Mouse (Mus musculus): ENCODE results near the gene Irf7. TPM values are rescaled to one million over a fixed set of nuclear protein-coding genes. Genes with fewer than 3 reads are reported as not detected.

Gene Irf7
- polyA plus RNA-seq (2014; fragmentation: Nextera tagmentation; extraction: Ambion mirVana), result 2.4 and 2.7 TPM in 2 replicates

- Histone ChIP-seq H3K27ac (ENCODE audit: low read depth, low read length) (no peak within 1 kb of the TSS), H3K9ac (ENCODE audit: low read depth, low read length) (peak within 1 kb of the TSS; percentile 58), H3K36me3 (ENCODE audit: control insufficient read depth, insufficient read depth, low read length) (peaks cover 36% of the 10 kb centered on the region), H3K4me2 (replicated peaks; ENCODE audit: low read depth, low read length) (peak within 1 kb of the TSS; percentile 88), H3K9me3 (ENCODE audit: control insufficient read depth, low read length) (no peaks in the 10 kb centered on the region), H3K4me3 (ENCODE audit: low read length) (peak within 1 kb of the TSS; percentile 51), H3K4me1 (ENCODE audit: control insufficient read depth, insufficient read depth, low read length) (peaks cover 11% of the 10 kb centered on the region), H3K27me3 (ENCODE audit: control insufficient read depth, insufficient read depth, low read length) (no peaks in the 10 kb centered on the region)
- WGBS, result 10% methylated on average over 25 of the region's 25 CpGs
- peak; percentile 67 for ATAC-seq (ENCODE audit: low FRiP score, low TSS enrichment)
Measured at GRCm38 (mm10) chr7:141265739-141266561, at the start of gene Irf7. Gene Irf7, minus strand, starts transcription at chr7:141266481.

GRCm38 (mm10) chr7:141315974-141316373 lies 49.7 kb upstream of the Irf7 start:
- 71% methylated on average over 5 of the region's 5 CpGs for WGBS
- Histone ChIP-seq H3K4me3 (ENCODE audit: low read length) (no peak overlapping the region), H3K36me3 (ENCODE audit: control insufficient read depth, insufficient read depth, low read length) (peaks cover 94% of the 10 kb centered on the region), H3K4me2 (replicated peaks; ENCODE audit: low read depth, low read length) (no peak overlapping the region), H3K27ac (ENCODE audit: low read depth, low read length) (no peak overlapping the region), H3K9me3 (ENCODE audit: control insufficient read depth, low read length) (no peaks in the 10 kb centered on the region), H3K9ac (ENCODE audit: low read depth, low read length) (no peak overlapping the region), H3K4me1 (ENCODE audit: control insufficient read depth, insufficient read depth, low read length) (no peaks in the 10 kb centered on the region), H3K27me3 (ENCODE audit: control insufficient read depth, insufficient read depth, low read length) (no peaks in the 10 kb centered on the region)
- ATAC-seq (ENCODE audit: low FRiP score, low TSS enrichment), result no peak; the same call in 1 of the 2 replicates

- H3K9ac ChIP-seq (ENCODE audit: low read depth, low read length), result no peak overlapping the region
- no peak overlapping the region for H3K27ac ChIP-seq (ENCODE audit: low read depth, low read length)
- H3K4me1 ChIP-seq (ENCODE audit: control insufficient read depth, insufficient read depth, low read length), result no peaks in the 10 kb centered on the region
- H3K4me2 ChIP-seq (replicated peaks; ENCODE audit: low read depth, low read length), result no peak overlapping the region
- H3K27me3 ChIP-seq (ENCODE audit: control insufficient read depth, insufficient read depth, low read length), result no peaks in the 10 kb centered on the region
- no peak for ATAC-seq (ENCODE audit: low FRiP score, low TSS enrichment)
- WGBS, result 94% methylated on average over 8 of the region's 8 CpGs
- peaks cover 94% of the 10 kb centered on the region for H3K36me3 ChIP-seq (ENCODE audit: control insufficient read depth, insufficient read depth, low read length)
- H3K9me3 ChIP-seq (ENCODE audit: control insufficient read depth, low read length), result no peaks in the 10 kb centered on the region
- H3K4me3 ChIP-seq (ENCODE audit: low read length), result no peak overlapping the region
Measured at GRCm38 (mm10) chr7:141315076-141315475, 48.8 kb upstream of the Irf7 start.

- WGBS, result 83% methylated on average over 2 of the region's 2 CpGs
- H3K4me2 ChIP-seq (replicated peaks; ENCODE audit: low read depth, low read length), result no peak overlapping the region
- ATAC-seq (ENCODE audit: low FRiP score, low TSS enrichment), result no peak
- no peaks in the 10 kb centered on the region for H3K27me3 ChIP-seq (ENCODE audit: control insufficient read depth, insufficient read depth, low read length)
- no peak overlapping the region for H3K27ac ChIP-seq (ENCODE audit: low read depth, low read length)
- no peak overlapping the region for H3K9ac ChIP-seq (ENCODE audit: low read depth, low read length)
- peaks cover 94% of the 10 kb centered on the region for H3K36me3 ChIP-seq (ENCODE audit: control insufficient read depth, insufficient read depth, low read length)
- no peaks in the 10 kb centered on the region for H3K9me3 ChIP-seq (ENCODE audit: control insufficient read depth, low read length)
- no peaks in the 10 kb centered on the region for H3K4me1 ChIP-seq (ENCODE audit: control insufficient read depth, insufficient read depth, low read length)
- H3K4me3 ChIP-seq (ENCODE audit: low read length), result no peak overlapping the region
Measured at GRCm38 (mm10) chr7:141314416-141314815, 48.1 kb upstream of the Irf7 start.

- Histone ChIP-seq H3K27me3 (ENCODE audit: control insufficient read depth, insufficient read depth, low read length) (no peaks in the 10 kb centered on the region), H3K4me2 (replicated peaks; ENCODE audit: low read depth, low read length) (no peak overlapping the region), H3K9me3 (ENCODE audit: control insufficient read depth, low read length) (no peaks in the 10 kb centered on the region), H3K4me1 (ENCODE audit: control insufficient read depth, insufficient read depth, low read length) (no peaks in the 10 kb centered on the region), H3K27ac (ENCODE audit: low read depth, low read length) (no peak overlapping the region), H3K9ac (ENCODE audit: low read depth, low read length) (no peak overlapping the region), H3K4me3 (ENCODE audit: low read length) (no peak overlapping the region), H3K36me3 (ENCODE audit: control insufficient read depth, insufficient read depth, low read length) (peaks cover 90% of the 10 kb centered on the region)
- ATAC-seq (ENCODE audit: low FRiP score, low TSS enrichment), result no peak
- WGBS, result 92% methylated on average over 4 of the region's 4 CpGs
Measured at GRCm38 (mm10) chr7:141304537-141304936, 38.3 kb upstream of the Irf7 start.

GRCm38 (mm10) chr7:141302702-141303268 lies 36.5 kb upstream of the Irf7 start:
- ATAC-seq (ENCODE audit: low FRiP score, low TSS enrichment), result no peak
- H3K4me2 ChIP-seq (replicated peaks; ENCODE audit: low read depth, low read length), result no peak overlapping the region

GRCm38 (mm10) chr7:141301386-141301785 lies 35.1 kb upstream of the Irf7 start:
- Histone ChIP-seq H3K27me3 (ENCODE audit: control insufficient read depth, insufficient read depth, low read length) (no peaks in the 10 kb centered on the region), H3K4me2 (replicated peaks; ENCODE audit: low read depth, low read length) (no peak overlapping the region), H3K4me3 (ENCODE audit: low read length) (no peak overlapping the region), H3K4me1 (ENCODE audit: control insufficient read depth, insufficient read depth, low read length) (no peaks in the 10 kb centered on the region), H3K9me3 (ENCODE audit: control insufficient read depth, low read length) (no peaks in the 10 kb centered on the region), H3K27ac (ENCODE audit: low read depth, low read length) (no peak overlapping the region), H3K36me3 (ENCODE audit: control insufficient read depth, insufficient read depth, low read length) (peaks cover 75% of the 10 kb centered on the region), H3K9ac (ENCODE audit: low read depth, low read length) (no peak overlapping the region)
- no peak for ATAC-seq (ENCODE audit: low FRiP score, low TSS enrichment)
- WGBS, result 97% methylated on average over 9 of the region's 9 CpGs

More at GRCm38 (mm10) chr7:141302702-141303268, 36.5 kb upstream of the Irf7 start:
- WGBS, result 85% methylated on average over 1 of the region's 1 CpGs
- Histone ChIP-seq H3K4me1 (ENCODE audit: control insufficient read depth, insufficient read depth, low read length) (no peaks in the 10 kb centered on the region), H3K36me3 (ENCODE audit: control insufficient read depth, insufficient read depth, low read length) (peaks cover 83% of the 10 kb centered on the region), H3K9me3 (ENCODE audit: control insufficient read depth, low read length) (no peaks in the 10 kb centered on the region), H3K27ac (ENCODE audit: low read depth, low read length) (no peak overlapping the region), H3K4me3 (ENCODE audit: low read length) (no peak overlapping the region), H3K27me3 (ENCODE audit: control insufficient read depth, insufficient read depth, low read length) (no peaks in the 10 kb centered on the region), H3K9ac (ENCODE audit: low read depth, low read length) (no peak overlapping the region)

GRCm38 (mm10) chr7:141299175-141299574 lies 32.9 kb upstream of the Irf7 start:
- no peaks in the 10 kb centered on the region for H3K4me1 ChIP-seq (ENCODE audit: control insufficient read depth, insufficient read depth, low read length)
- H3K9me3 ChIP-seq (ENCODE audit: control insufficient read depth, low read length), result no peaks in the 10 kb centered on the region
- ATAC-seq (ENCODE audit: low FRiP score, low TSS enrichment), result no peak
- 91% methylated on average over 8 of the region's 8 CpGs for WGBS
- no peak overlapping the region for H3K4me2 ChIP-seq (replicated peaks; ENCODE audit: low read depth, low read length)
- H3K4me3 ChIP-seq (ENCODE audit: low read length), result no peak overlapping the region
- H3K36me3 ChIP-seq (ENCODE audit: control insufficient read depth, insufficient read depth, low read length), result peaks cover 56% of the 10 kb centered on the region
- peaks cover 16% of the 10 kb centered on the region for H3K27me3 ChIP-seq (ENCODE audit: control insufficient read depth, insufficient read depth, low read length)
- no peak overlapping the region for H3K27ac ChIP-seq (ENCODE audit: low read depth, low read length)
- no peak overlapping the region for H3K9ac ChIP-seq (ENCODE audit: low read depth, low read length)

Measured in kidney, embryonic 14.5 days (tissue).